Mouse (Mus musculus) right cerebral cortex, postnatal 10 days (tissue): ENCODE data around the gene Ablim1.
A peak's percentile ranks its signal among the peaks of the same experiment; 100 is the strongest.

Experiments used
- DNase-seq, 2 experiments: peaks; one replicate each; pipeline ENCODE4 v3.0.0; 2021; ENCODE audit warnings: low spot score in 2 of 2

Gene Ablim1

GRCm38 (mm10) chr19:57304666-57305065 lies 10.1 kb downstream of the Ablim1 start:
- DNase-seq: no peak

GRCm38 (mm10) chr19:57301961-57302395 lies 12.7 kb downstream of the Ablim1 start:
- no peak for DNase-seq

GRCm38 (mm10) chr19:57298006-57298405 lies 16.7 kb downstream of the Ablim1 start:
- DNase-seq: no peak

- no peak for DNase-seq
Measured at GRCm38 (mm10) chr19:57297447-57297846, 17.3 kb downstream of the Ablim1 start.

GRCm38 (mm10) chr19:57296539-57296938 lies 18.2 kb downstream of the Ablim1 start:
- no peak for DNase-seq

- no peak for DNase-seq
Measured at GRCm38 (mm10) chr19:57295521-57295920, 19.2 kb downstream of the Ablim1 start.

- DNase-seq: no peak
Measured at GRCm38 (mm10) chr19:57294356-57294755, 20.4 kb downstream of the Ablim1 start.

- no peak for DNase-seq
Measured at GRCm38 (mm10) chr19:57293737-57294136, 21.0 kb downstream of the Ablim1 start.

- no peak for DNase-seq
Measured at GRCm38 (mm10) chr19:57283310-57283709, 31.4 kb downstream of the Ablim1 start.

- peak in 1 of 2 experiments; percentile 59 for DNase-seq
Measured at GRCm38 (mm10) chr19:57282642-57283041, 32.1 kb downstream of the Ablim1 start.

- DNase-seq: no peak
Measured at GRCm38 (mm10) chr19:57279666-57280065, 35.1 kb downstream of the Ablim1 start.

- no peak for DNase-seq
Measured at GRCm38 (mm10) chr19:57278263-57278662, 36.5 kb downstream of the Ablim1 start.

GRCm38 (mm10) chr19:57277010-57277409 lies 37.7 kb downstream of the Ablim1 start:
- DNase-seq: no peak

- no peak for DNase-seq
Measured at GRCm38 (mm10) chr19:57275166-57275953, 39.4 kb downstream of the Ablim1 start.

- DNase-seq: peak; percentile 50 to 52
Measured at GRCm38 (mm10) chr19:57274717-57275116, 40.0 kb downstream of the Ablim1 start.

GRCm38 (mm10) chr19:57274286-57274685 lies 40.4 kb downstream of the Ablim1 start:
- peak in 1 of 2 experiments; percentile 40 for DNase-seq

- DNase-seq: peak; percentile 83 to 87
Measured at GRCm38 (mm10) chr19:57272824-57273613, 41.7 kb downstream of the Ablim1 start.

- no peak for DNase-seq
Measured at GRCm38 (mm10) chr19:57271757-57272156, 43.0 kb downstream of the Ablim1 start.

GRCm38 (mm10) chr19:57270711-57271110 lies 44.0 kb downstream of the Ablim1 start:
- DNase-seq: no peak

GRCm38 (mm10) chr19:57269791-57270190 lies 44.9 kb downstream of the Ablim1 start:
- no peak for DNase-seq

GRCm38 (mm10) chr19:57267531-57267930 lies 47.2 kb downstream of the Ablim1 start:
- DNase-seq: no peak

- DNase-seq: no peak
Measured at GRCm38 (mm10) chr19:57266374-57267085, 48.2 kb downstream of the Ablim1 start.
